Mouse (Mus musculus): ENCODE data around the gene Btbd9. TPM values are rescaled to one million over a fixed set of nuclear protein-coding genes. Genes with fewer than 3 reads are reported as not detected.

Gene Btbd9
- polyA plus RNA-seq, 1 experiment: 21.0 TPM

GRCm38 (mm10) chr17:30418510-30418909, 157.8 kb downstream of the Btbd9 start:
- TF ChIP-seq CTCF (IDR thresholded peaks at IDR 0.05; ENCODE audit: control insufficient read depth, insufficient read depth, low read length) (no peak), POLR2A (IDR thresholded peaks at IDR 0.05; ENCODE audit: borderline replicate concordance, control insufficient read depth, low read depth, low read length) (no peak)
- Histone ChIP-seq H3K4me1 (ENCODE audit: control insufficient read depth, insufficient read depth, low read length) (no peaks in the 10 kb centered on the region; the same call in 1 of the 2 replicates), H3K4me3 (replicated peaks; ENCODE audit: control insufficient read depth, low read depth, low read length) (no peak overlapping the region), H3K27ac (ENCODE audit: control insufficient read depth, insufficient read depth, low read depth, low read length, poor library complexity) (no peak overlapping the region)
- 32% methylated on average over 4 of the region's 4 CpGs for WGBS

- TF ChIP-seq CTCF (IDR thresholded peaks at IDR 0.05; ENCODE audit: control insufficient read depth, insufficient read depth, low read length) (no peak), POLR2A (IDR thresholded peaks at IDR 0.05; ENCODE audit: borderline replicate concordance, control insufficient read depth, low read depth, low read length) (no peak)
- no peak overlapping the region for H3K27ac ChIP-seq (ENCODE audit: control insufficient read depth, insufficient read depth, low read depth, low read length, poor library complexity)
Observed at GRCm38 (mm10) chr17:30417106-30417505, 159.2 kb downstream of the Btbd9 start.

GRCm38 (mm10) chr17:30415693-30416092, 160.6 kb downstream of the Btbd9 start:
- TF ChIP-seq CTCF (IDR thresholded peaks at IDR 0.05; ENCODE audit: control insufficient read depth, insufficient read depth, low read length) (no peak), POLR2A (IDR thresholded peaks at IDR 0.05; ENCODE audit: borderline replicate concordance, control insufficient read depth, low read depth, low read length) (no peak)
- no peak overlapping the region for H3K4me3 ChIP-seq (replicated peaks; ENCODE audit: control insufficient read depth, low read depth, low read length)
- H3K27ac ChIP-seq (ENCODE audit: control insufficient read depth, insufficient read depth, low read depth, low read length, poor library complexity): no peak overlapping the region
- no peaks in the 10 kb centered on the region; the same call in 1 of the 2 replicates for H3K4me1 ChIP-seq (ENCODE audit: control insufficient read depth, insufficient read depth, low read length)
- 82% methylated on average over 3 of the region's 3 CpGs for WGBS

More at GRCm38 (mm10) chr17:30417106-30417505, 159.2 kb downstream of the Btbd9 start:
- WGBS: 56% methylated on average over 4 of the region's 4 CpGs
- H3K4me1 ChIP-seq (ENCODE audit: control insufficient read depth, insufficient read depth, low read length): no peaks in the 10 kb centered on the region; the same call in 1 of the 2 replicates
- H3K4me3 ChIP-seq (replicated peaks; ENCODE audit: control insufficient read depth, low read depth, low read length): no peak overlapping the region

- 74% methylated on average over 3 of the region's 3 CpGs for WGBS
- no peak for TF ChIP-seq POLR2A (IDR thresholded peaks at IDR 0.05; ENCODE audit: borderline replicate concordance, control insufficient read depth, low read depth, low read length)
- no peak for TF ChIP-seq CTCF (IDR thresholded peaks at IDR 0.05; ENCODE audit: control insufficient read depth, insufficient read depth, low read length)
- Histone ChIP-seq H3K27ac (ENCODE audit: control insufficient read depth, insufficient read depth, low read depth, low read length, poor library complexity) (no peak overlapping the region), H3K4me3 (replicated peaks; ENCODE audit: control insufficient read depth, low read depth, low read length) (no peak overlapping the region), H3K4me1 (ENCODE audit: control insufficient read depth, insufficient read depth, low read length) (no peaks in the 10 kb centered on the region)
Observed at GRCm38 (mm10) chr17:30412991-30413390, 163.3 kb downstream of the Btbd9 start.

- 89% methylated on average over 7 of the region's 7 CpGs for WGBS
- H3K27ac ChIP-seq (ENCODE audit: control insufficient read depth, insufficient read depth, low read depth, low read length, poor library complexity): no peak overlapping the region
- no peak overlapping the region for H3K4me3 ChIP-seq (replicated peaks; ENCODE audit: control insufficient read depth, low read depth, low read length)
- no peaks in the 10 kb centered on the region; the same call in 1 of the 2 replicates for H3K4me1 ChIP-seq (ENCODE audit: control insufficient read depth, insufficient read depth, low read length)
- TF ChIP-seq POLR2A (IDR thresholded peaks at IDR 0.05; ENCODE audit: borderline replicate concordance, control insufficient read depth, low read depth, low read length): no peak
- no peak for TF ChIP-seq CTCF (IDR thresholded peaks at IDR 0.05; ENCODE audit: control insufficient read depth, insufficient read depth, low read length)
Observed at GRCm38 (mm10) chr17:30406002-30406401, 170.3 kb downstream of the Btbd9 start.

GRCm38 (mm10) chr17:30402871-30403270, 173.4 kb downstream of the Btbd9 start:
- H3K27ac ChIP-seq (ENCODE audit: control insufficient read depth, insufficient read depth, low read depth, low read length, poor library complexity): no peak overlapping the region
- WGBS: 84% methylated on average over 3 of the region's 3 CpGs
- no peak for TF ChIP-seq CTCF (IDR thresholded peaks at IDR 0.05; ENCODE audit: control insufficient read depth, insufficient read depth, low read length)
- no peak for TF ChIP-seq POLR2A (IDR thresholded peaks at IDR 0.05; ENCODE audit: borderline replicate concordance, control insufficient read depth, low read depth, low read length)

GRCm38 (mm10) chr17:30395261-30395660, 181.0 kb downstream of the Btbd9 start:
- no peaks in the 10 kb centered on the region for H3K4me1 ChIP-seq (ENCODE audit: control insufficient read depth, insufficient read depth, low read length)
- H3K27ac ChIP-seq (ENCODE audit: control insufficient read depth, insufficient read depth, low read depth, low read length, poor library complexity): no peak overlapping the region
- TF ChIP-seq CTCF (IDR thresholded peaks at IDR 0.05; ENCODE audit: control insufficient read depth, insufficient read depth, low read length) (no peak), POLR2A (IDR thresholded peaks at IDR 0.05; ENCODE audit: borderline replicate concordance, control insufficient read depth, low read depth, low read length) (no peak)
- WGBS: 77% methylated on average over 4 of the region's 4 CpGs
- H3K4me3 ChIP-seq (replicated peaks; ENCODE audit: control insufficient read depth, low read depth, low read length): no peak overlapping the region

More at GRCm38 (mm10) chr17:30402871-30403270, 173.4 kb downstream of the Btbd9 start:
- Histone ChIP-seq H3K4me3 (replicated peaks; ENCODE audit: control insufficient read depth, low read depth, low read length) (no peak overlapping the region), H3K4me1 (ENCODE audit: control insufficient read depth, insufficient read depth, low read length) (no peaks in the 10 kb centered on the region; the same call in 1 of the 2 replicates)

GRCm38 (mm10) chr17:30392031-30392430, 184.3 kb downstream of the Btbd9 start:
- no peak for TF ChIP-seq POLR2A (IDR thresholded peaks at IDR 0.05; ENCODE audit: borderline replicate concordance, control insufficient read depth, low read depth, low read length)
- no peak for TF ChIP-seq CTCF (IDR thresholded peaks at IDR 0.05; ENCODE audit: control insufficient read depth, insufficient read depth, low read length)
- no peak overlapping the region for H3K27ac ChIP-seq (ENCODE audit: control insufficient read depth, insufficient read depth, low read depth, low read length, poor library complexity)
- WGBS: 80% methylated on average over 4 of the region's 4 CpGs
- H3K4me1 ChIP-seq (ENCODE audit: control insufficient read depth, insufficient read depth, low read length): no peaks in the 10 kb centered on the region
- no peak overlapping the region for H3K4me3 ChIP-seq (replicated peaks; ENCODE audit: control insufficient read depth, low read depth, low read length)

GRCm38 (mm10) chr17:30391220-30391619, 185.1 kb downstream of the Btbd9 start:
- no peak overlapping the region for H3K27ac ChIP-seq (ENCODE audit: control insufficient read depth, insufficient read depth, low read depth, low read length, poor library complexity)
- H3K4me3 ChIP-seq (replicated peaks; ENCODE audit: control insufficient read depth, low read depth, low read length): no peak overlapping the region
- no peaks in the 10 kb centered on the region for H3K4me1 ChIP-seq (ENCODE audit: control insufficient read depth, insufficient read depth, low read length)
- WGBS: 89% methylated on average over 1 of the region's 1 CpGs
- TF ChIP-seq POLR2A (IDR thresholded peaks at IDR 0.05; ENCODE audit: borderline replicate concordance, control insufficient read depth, low read depth, low read length) (no peak), CTCF (IDR thresholded peaks at IDR 0.05; ENCODE audit: control insufficient read depth, insufficient read depth, low read length) (no peak)
